Mouse (Mus musculus) left cerebral cortex, adult 11 months (tissue): ENCODE measurements around the gene Mecom.

Source experiments
- DNase-seq: peaks from one replicate; pipeline ENCODE4 v3.0.0; 2022; ENCODE audit warnings: low spot score

Mecom gene

GRCm38 (mm10) chr3:30101146-30101545 lies 446.7 kb downstream of the Mecom start:
- DNase-seq = no peak

- DNase-seq = no peak
Measured at GRCm38 (mm10) chr3:30097713-30098112, 450.1 kb downstream of the Mecom start.

GRCm38 (mm10) chr3:30097129-30097528 lies 450.7 kb downstream of the Mecom start:
- no peak for DNase-seq

GRCm38 (mm10) chr3:30093005-30093404 lies 454.8 kb downstream of the Mecom start:
- no peak for DNase-seq

GRCm38 (mm10) chr3:30092481-30092880 lies 455.3 kb downstream of the Mecom start:
- no peak for DNase-seq

- DNase-seq = no peak
Measured at GRCm38 (mm10) chr3:30091860-30092259, 455.9 kb downstream of the Mecom start.

GRCm38 (mm10) chr3:30091401-30091800 lies 456.4 kb downstream of the Mecom start:
- DNase-seq = no peak

GRCm38 (mm10) chr3:30086139-30086538 lies 461.7 kb downstream of the Mecom start:
- no peak for DNase-seq

GRCm38 (mm10) chr3:30083842-30084241 lies 464.0 kb downstream of the Mecom start:
- no peak for DNase-seq

GRCm38 (mm10) chr3:30083268-30083667 lies 464.5 kb downstream of the Mecom start:
- no peak for DNase-seq

- no peak for DNase-seq
Measured at GRCm38 (mm10) chr3:30080827-30081226, 467.0 kb downstream of the Mecom start.

GRCm38 (mm10) chr3:30076522-30076921 lies 471.3 kb downstream of the Mecom start:
- no peak for DNase-seq

GRCm38 (mm10) chr3:30071271-30071670 lies 476.5 kb downstream of the Mecom start:
- no peak for DNase-seq

GRCm38 (mm10) chr3:30066519-30066918 lies 481.3 kb downstream of the Mecom start:
- no peak for DNase-seq

- DNase-seq = no peak
Measured at GRCm38 (mm10) chr3:30060058-30060457, 487.8 kb downstream of the Mecom start.

- DNase-seq = no peak
Measured at GRCm38 (mm10) chr3:30059615-30060014, 488.2 kb downstream of the Mecom start.

GRCm38 (mm10) chr3:30051287-30051686 lies 496.5 kb downstream of the Mecom start:
- DNase-seq = no peak

- DNase-seq = no peak
Measured at GRCm38 (mm10) chr3:30050795-30051194, 497.0 kb downstream of the Mecom start.

GRCm38 (mm10) chr3:30048792-30049191 lies 499.0 kb downstream of the Mecom start:
- no peak for DNase-seq

GRCm38 (mm10) chr3:30048157-30048556 lies 499.7 kb downstream of the Mecom start:
- DNase-seq = no peak

- DNase-seq = no peak
Measured at GRCm38 (mm10) chr3:30043525-30043924, 504.3 kb downstream of the Mecom start.

- no peak for DNase-seq
Measured at GRCm38 (mm10) chr3:30038545-30038944, 509.3 kb downstream of the Mecom start.

- DNase-seq = no peak
Measured at GRCm38 (mm10) chr3:30019961-30020360, 527.8 kb downstream of the Mecom start.

- no peak for DNase-seq
Measured at GRCm38 (mm10) chr3:30019411-30019810, 528.4 kb downstream of the Mecom start.

GRCm38 (mm10) chr3:30018202-30018601 lies 529.6 kb downstream of the Mecom start:
- DNase-seq = no peak
